Mouse (Mus musculus): ENCODE results near the gene Rps6ka2.

GRCm38 (mm10) chr17:7151446-7152100 is 18.3 kb upstream of the Rps6ka2 start:
- TF ChIP-seq CTCF (IDR thresholded peaks at IDR 0.05; ENCODE audit: low read depth): no peak
- no peak for TF ChIP-seq EP300 (optimal IDR thresholded peaks at IDR 0.05)
